In genomic region chr5:107218594-107218993, GRCm38 (mm10) we compare ENCODE assay signal across 21 mouse cellular contexts.
"Had no signal": no experiment of that assay in that cellular context is flagged by ENCODE, and none has a peak within 500 bp of the region (broad histone marks: within the 10 kb centered on the region; RNA-seq: fewer than 3 reads in every experiment).

No protein-coding gene starts in this region.

- H3K36me3 ChIP-seq: midbrain, embryonic 12.5 days; neural tube, embryonic 13.5 days; stomach, embryonic 15.5 days had no signal

- H3K9ac ChIP-seq: kidney, embryonic 15.5 days; lung, embryonic 15.5 days; midbrain, embryonic 12.5 days; neural tube, embryonic 13.5 days; stomach, embryonic 15.5 days had no signal

- H3K4me2 ChIP-seq: kidney, embryonic 15.5 days; lung, embryonic 15.5 days; midbrain, embryonic 12.5 days; neural tube, embryonic 13.5 days; stomach, embryonic 15.5 days had no signal

- ATAC-seq: intestine, postnatal 0 days; midbrain, embryonic 16.5 days had no signal

- H3K27ac ChIP-seq: kidney, embryonic 15.5 days; left cerebral cortex, adult 2 months; lung, embryonic 15.5 days; midbrain, embryonic 12.5 days; neural tube, embryonic 13.5 days; stomach, embryonic 15.5 days had no signal

- H3K9me3 ChIP-seq: kidney, embryonic 15.5 days; lung, embryonic 15.5 days; midbrain, embryonic 12.5 days; neural tube, embryonic 13.5 days; stomach, embryonic 15.5 days had no signal

- DNase-seq: kidney, adult 2 months; kidney, postnatal 10 days; kidney, postnatal 36 days; layer of hippocampus, postnatal 36 days; lung, adult 18-20 months; lung, postnatal 10 days; lung, postnatal 36 days; retina, postnatal 1 day; right cerebral cortex, postnatal 25 days; spleen, adult 18-20 months; thymus, adult 18-20 months; thymus, postnatal 36 days had no signal

- H3K27me3 ChIP-seq: kidney, embryonic 15.5 days; lung, embryonic 15.5 days; midbrain, embryonic 12.5 days; neural tube, embryonic 13.5 days; stomach, embryonic 15.5 days had no signal

- H3K4me3 ChIP-seq: kidney, embryonic 15.5 days; left cerebral cortex, adult 2 months; lung, embryonic 15.5 days; midbrain, embryonic 12.5 days; myocyte; neural tube, embryonic 13.5 days; stomach, embryonic 15.5 days had no signal
